In genomic region chr19:38480156-38480720, GRCm38 (mm10) we compare ENCODE assay signal across 8 mouse cellular contexts. TPM values are rescaled to one million over a fixed set of nuclear protein-coding genes. Genes with fewer than 3 reads are reported as not detected.
DNase-seq lines count a peak whose midpoint lies in the region; ATAC-seq and TF ChIP-seq lines count a peak whose summit lies in the region.

No protein-coding gene starts in this region.

- peak; percentile 44 for DNase-seq in embryo, embryonic 10.5 days (ENCODE audit: low spot score)
- DNase-seq in embryo, embryonic 9.5 days (ENCODE audit: extremely low spot score): no peak
- DNase-seq in testis, postnatal 10 days (ENCODE audit: low spot score): no peak
- no peak for DNase-seq in liver, embryonic 14.5 days (ENCODE audit: low read depth in 3 of 3, low spot score in 3 of 3)
- no peak for DNase-seq in Muller cell, postnatal 12 days (ENCODE audit: inconsistent ontology term)
- DNase-seq in thymus, adult 2 months: no peak
- no peak for DNase-seq in kidney, postnatal 14 days

- H3K36me3 ChIP-seq in testis, adult 2 months (ENCODE audit: control insufficient read depth, insufficient read depth, low read length): no peaks in the 10 kb centered on the region
- no peaks in the 10 kb centered on the region for H3K36me3 ChIP-seq in liver, embryonic 14.5 days (replicated peaks; ENCODE audit: control insufficient read depth, insufficient read depth, low read depth)
- no peaks in the 10 kb centered on the region for H3K36me3 ChIP-seq in thymus, adult 2 months (ENCODE audit: control insufficient read depth, insufficient read depth, low read length)

- peak overlapping the region; percentile 37 for H3K4me3 ChIP-seq in testis, adult 2 months (ENCODE audit: control insufficient read depth, low read depth, low read length)
- H3K4me3 ChIP-seq in liver, embryonic 14.5 days (ENCODE audit: insufficient read depth in 1 of 2, low read depth in 2 of 2, low read length in 2 of 2): peak overlapping the region in 1 of 2 experiments; percentile 42; a peak in 2 of 4 replicates
- H3K4me3 ChIP-seq in thymus, adult 2 months (ENCODE audit: control insufficient read depth, insufficient read depth, low read length): no peak overlapping the region

- no peak overlapping the region for H3K27ac ChIP-seq in testis, adult 2 months (ENCODE audit: control insufficient read depth, insufficient read depth, low read depth, low read length)
- no peak overlapping the region for H3K27ac ChIP-seq in liver, embryonic 14.5 days
- H3K27ac ChIP-seq in thymus, adult 2 months (ENCODE audit: control insufficient read depth, insufficient read depth, low read length): no peak overlapping the region

- 11% methylated on average over 12 of the region's 12 CpGs for WGBS in liver, embryonic 14.5 days (ENCODE audit: insufficient replicate concordance)
- 21% methylated on average over 12 of the region's 12 CpGs for WGBS in thymus, adult 2 months

- peaks cover 10% of the 10 kb centered on the region for H3K4me1 ChIP-seq in testis, adult 2 months (ENCODE audit: control insufficient read depth, insufficient read depth, low read length)
- H3K4me1 ChIP-seq in liver, embryonic 14.5 days (replicated peaks; ENCODE audit: control insufficient read depth in 2 of 2, insufficient read depth in 2 of 2, low read length in 1 of 2): no peaks in the 10 kb centered on the region
- no peaks in the 10 kb centered on the region for H3K4me1 ChIP-seq in thymus, adult 2 months (replicated peaks; ENCODE audit: control insufficient read depth, insufficient read depth, low read length)

- H3K9ac ChIP-seq in liver, embryonic 14.5 days (replicated peaks): no peak overlapping the region

- no peak for TF ChIP-seq POLR2A in testis, adult 2 months (IDR thresholded peaks at IDR 0.05; ENCODE audit: control insufficient read depth, low read depth, low read length)
- TF ChIP-seq POLR2A in thymus, adult 2 months (IDR thresholded peaks at IDR 0.05; ENCODE audit: control insufficient read depth, extremely low read depth, insufficient read depth, low read length, poor library complexity): no peak

- peak overlapping the region; percentile 49 for H3K4me2 ChIP-seq in liver, embryonic 14.5 days (ENCODE audit: low read depth)

- no peak for TF ChIP-seq EP300 in liver, embryonic 14.5 days (IDR thresholded peaks at IDR 0.05; ENCODE audit: low read depth)

- peaks cover 5% of the 10 kb centered on the region for H3K27me3 ChIP-seq in testis, adult 2 months (ENCODE audit: control insufficient read depth, insufficient read depth, low read length)
- H3K27me3 ChIP-seq in liver, embryonic 14.5 days (ENCODE audit: control insufficient read depth, insufficient read depth, low read length): peaks cover 49% of the 10 kb centered on the region
- no peaks in the 10 kb centered on the region; the same call in 1 of the 2 replicates for H3K27me3 ChIP-seq in thymus, adult 2 months (ENCODE audit: control insufficient read depth, insufficient read depth, low read length)

- no peak for TF ChIP-seq CTCF in testis, adult 2 months (IDR thresholded peaks at IDR 0.05; ENCODE audit: control insufficient read depth, insufficient read depth, insufficient replicate concordance, low read depth, low read length)
- no peak for TF ChIP-seq CTCF in liver, embryonic 14.5 days (IDR thresholded peaks at IDR 0.05; ENCODE audit: low read depth)
- TF ChIP-seq CTCF in thymus, adult 2 months (IDR thresholded peaks at IDR 0.05; ENCODE audit: borderline replicate concordance, control insufficient read depth, extremely low read depth, insufficient read depth, low read length, poor library complexity): no peak

- no peak for ATAC-seq in liver, embryonic 14.5 days (ENCODE audit: insufficient read depth)

- H3K9me3 ChIP-seq in liver, embryonic 14.5 days (ENCODE audit: control insufficient read depth, low read length): no peaks in the 10 kb centered on the region

RNA-seq across cellular contexts. Expression of gene Plce1, which starts 0.7 kb away (rescaled TPM):
- polyA plus RNA-seq in testis, adult 2 months (2012; rRNA removed): 2.3 and 2.4 TPM in 2 replicates
- polyA plus RNA-seq in liver, embryonic 14.5 days (2012; rRNA removed): 0.15 and 0.21 TPM in 2 replicates
- 0.44 and 0.50 TPM in 2 replicates for polyA plus RNA-seq in liver, embryonic 14.5 days (2014; fragmentation: Nextera tagmentation; extraction: Ambion mirVana)
- polyA plus RNA-seq in thymus, adult 2 months (2012; rRNA removed): 1.2 TPM in 2 replicates
